Mouse (Mus musculus) layer of hippocampus, adult 11-12 months (tissue): ENCODE measurements around the gene Ctdspl2.

Experiments used
- DNase-seq: peaks from one replicate; pipeline ENCODE4 v3.0.0; 2022; ENCODE audit warnings: low spot score

The Ctdspl2 gene

GRCm38 (mm10) chr2:122059365-122060115 lies 103.7 kb downstream of the Ctdspl2 start:
- no peak for DNase-seq
